Mouse (Mus musculus) liver (tissue): ENCODE measurements at regions not wholly inside any gene's neighbourhood (a gene's known extent, or its start where the extent isn't known, plus 50 kb on each side); places are given as distances from the start of the nearest gene placed in this dataset.
"Not testable (repeated sequence)": the region's sequence is repeated elsewhere in the genome, so short reads cannot be mapped to it uniquely, and the experiment has no call there.

Experiments used
- DNase-seq: peaks from one replicate; pipeline ENCODE4 v3.0.0-alpha.2; 2020; ENCODE audit warnings: mixed read lengths

- no peak for DNase-seq
Observed at GRCm38 (mm10) chr17:82366001-82366400, 627.8 kb upstream of the Slc8a1 start.

GRCm38 (mm10) chr17:82348636-82349035 lies 610.5 kb upstream of the Slc8a1 start:
- no peak for DNase-seq

- DNase-seq: no peak
Observed at GRCm38 (mm10) chr17:82331429-82331828, 593.3 kb upstream of the Slc8a1 start.

DNA sequence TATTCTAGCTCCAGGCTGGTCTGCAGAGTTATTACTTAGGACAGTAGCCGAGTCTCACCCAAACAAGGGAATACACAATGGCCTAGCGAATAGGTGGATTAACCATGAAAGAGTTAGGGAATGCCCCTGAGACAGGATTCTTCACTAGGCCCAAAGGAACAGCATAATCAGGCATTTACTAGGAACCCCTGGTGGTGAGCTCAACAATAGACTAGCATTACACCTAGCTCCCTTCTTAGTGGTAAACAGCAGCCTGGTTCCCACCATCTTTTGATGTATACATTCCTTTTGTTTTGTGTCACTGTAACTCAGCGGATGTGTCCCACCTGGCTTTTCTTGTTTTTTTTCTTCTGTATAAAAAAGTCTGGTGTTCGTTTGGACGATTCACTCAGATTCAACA lies 574.0 kb upstream of the Slc8a1 start:
- DNase-seq: no peak

- no peak for DNase-seq
Observed at GRCm38 (mm10) chr17:82306347-82306746, 568.2 kb upstream of the Slc8a1 start.

DNA sequence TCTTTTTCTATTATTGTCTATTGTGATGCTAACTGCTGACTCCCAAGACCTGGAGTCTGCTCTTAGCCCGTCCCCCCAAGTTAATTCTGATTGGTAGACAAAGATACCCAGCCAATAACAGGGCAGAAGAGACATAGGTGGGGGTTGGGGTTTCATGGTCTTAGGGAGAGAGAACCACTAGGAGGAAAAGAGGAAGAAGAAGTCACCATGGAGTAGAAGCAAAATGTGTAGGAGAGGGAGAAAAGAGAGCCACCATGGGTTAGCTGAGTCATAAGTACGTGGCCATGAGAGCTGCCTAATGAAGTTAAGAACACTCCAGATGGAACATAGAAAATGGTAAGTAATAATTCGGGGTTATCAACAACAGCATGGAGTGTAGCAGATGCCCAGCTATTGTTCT lies 539.6 kb upstream of the Slc8a1 start:
- DNase-seq: no peak

DNA sequence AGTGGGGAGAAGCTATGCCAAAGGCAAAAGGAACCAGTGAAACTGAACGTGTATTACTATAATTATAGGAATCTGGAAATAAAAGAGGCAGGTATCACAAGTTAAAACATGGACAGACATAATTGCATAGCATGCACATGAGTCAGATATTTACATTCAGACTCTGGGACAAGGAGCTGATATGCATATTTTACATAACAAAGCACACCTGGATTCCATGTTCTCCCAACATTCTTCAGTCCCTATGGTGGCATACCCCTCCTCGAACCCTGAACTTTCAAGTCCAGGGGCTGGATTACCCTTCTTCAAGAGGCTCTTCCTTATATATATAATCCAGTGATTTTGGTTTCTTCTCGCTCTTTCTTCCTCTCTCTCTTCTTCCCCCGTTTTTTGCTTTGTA lies 535.8 kb upstream of the Slc8a1 start:
- DNase-seq: no peak

DNA sequence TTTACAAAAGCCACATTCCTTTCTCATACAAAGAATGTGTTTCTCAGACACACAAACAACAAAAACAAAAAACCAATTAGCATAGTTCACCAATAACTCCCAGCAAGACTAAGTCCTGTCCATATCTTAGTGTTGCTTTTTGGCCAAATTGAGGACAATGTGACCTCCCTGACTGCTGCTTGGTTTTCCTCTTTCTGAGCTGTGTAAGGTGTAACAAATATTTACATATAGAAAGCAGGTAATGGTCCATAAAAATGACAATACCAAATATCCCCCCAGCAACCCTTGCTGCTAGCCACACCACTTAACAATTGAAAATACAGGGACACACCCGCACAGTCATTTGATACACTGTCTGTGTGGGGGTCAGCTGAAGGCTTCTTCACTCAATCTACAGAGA lies 534.7 kb upstream of the Slc8a1 start:
- no peak for DNase-seq

DNA sequence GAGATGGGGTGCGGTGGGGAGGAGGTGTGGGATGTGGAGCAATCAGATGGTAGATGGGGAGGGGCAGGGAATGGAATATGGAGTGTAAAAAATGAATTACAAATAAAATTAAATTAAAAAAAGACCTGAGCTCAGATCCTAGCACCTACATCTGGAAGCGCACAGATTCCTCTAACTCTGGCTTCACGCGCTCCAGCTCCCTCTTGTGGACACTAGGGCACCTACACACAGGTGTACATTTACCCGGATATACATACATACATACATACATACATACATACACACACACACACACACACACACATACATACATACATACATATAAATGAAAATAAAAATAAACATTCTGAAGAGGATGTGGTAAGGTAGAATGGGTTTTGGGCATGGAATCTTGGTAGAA lies 528.7 kb upstream of the Slc8a1 start:
- DNase-seq: not testable (repeated sequence)

DNA sequence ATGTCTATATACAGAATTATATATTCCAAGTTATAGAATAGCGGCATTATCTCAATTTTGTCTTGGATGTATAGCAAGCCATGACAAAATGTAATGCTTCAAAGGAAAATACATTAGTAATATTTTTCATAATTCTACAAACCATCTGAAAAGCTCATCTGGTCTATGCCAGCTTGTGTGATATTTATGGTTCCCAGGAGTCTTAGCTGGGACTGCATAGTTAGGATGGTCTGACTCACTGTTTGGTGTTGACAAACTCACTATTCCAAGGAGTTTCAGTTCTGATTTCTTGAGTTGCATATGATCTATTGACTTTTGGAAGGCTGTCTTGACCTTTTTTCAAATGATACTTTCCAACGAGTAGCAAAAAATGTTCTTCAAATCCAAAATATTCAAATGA lies 514.2 kb upstream of the Slc8a1 start:
- DNase-seq: no peak

DNA sequence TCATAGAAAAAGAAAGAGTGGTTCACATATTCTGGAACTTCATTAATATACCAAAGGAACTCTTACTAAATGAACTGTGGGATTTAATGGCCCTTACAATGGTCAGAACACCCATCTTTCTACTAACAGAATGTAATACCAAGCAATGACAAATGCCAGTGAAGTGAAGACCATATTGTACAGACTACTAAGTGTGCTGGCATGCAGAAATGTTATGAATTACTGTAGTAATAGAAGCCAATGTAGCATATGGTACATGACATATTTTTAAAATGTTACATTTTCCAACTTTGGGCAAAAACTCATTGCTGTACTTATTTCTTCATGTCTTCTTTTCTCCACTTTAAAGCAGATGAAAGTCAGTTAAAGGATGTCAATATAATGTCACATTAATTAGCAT lies 513.7 kb upstream of the Slc8a1 start:
- no peak for DNase-seq

- no peak for DNase-seq
Observed at GRCm38 (mm10) chr17:82238361-82238760, 500.2 kb upstream of the Slc8a1 start.

DNA sequence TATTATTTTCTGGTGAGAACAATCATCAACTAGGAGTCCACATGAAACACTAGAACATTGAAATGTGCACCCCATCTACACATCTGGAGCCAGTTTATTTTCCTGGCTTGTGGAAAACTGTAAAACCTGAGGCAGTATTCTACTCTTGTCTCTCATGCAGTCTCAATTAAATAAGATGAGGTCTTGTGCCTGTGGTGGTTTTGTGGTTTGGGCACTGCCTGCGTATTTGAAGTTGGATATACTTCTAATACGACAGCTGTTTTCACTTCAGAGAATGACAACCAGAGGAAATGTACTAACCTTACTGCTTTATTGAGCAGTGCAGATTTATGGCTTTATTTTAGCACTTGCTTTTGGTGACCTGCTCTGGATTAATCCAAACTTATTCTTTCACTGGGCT lies 499.3 kb upstream of the Slc8a1 start:
- DNase-seq: no peak

GRCm38 (mm10) chr17:82215728-82216623 lies 477.8 kb upstream of the Slc8a1 start:
- no peak for DNase-seq

DNA sequence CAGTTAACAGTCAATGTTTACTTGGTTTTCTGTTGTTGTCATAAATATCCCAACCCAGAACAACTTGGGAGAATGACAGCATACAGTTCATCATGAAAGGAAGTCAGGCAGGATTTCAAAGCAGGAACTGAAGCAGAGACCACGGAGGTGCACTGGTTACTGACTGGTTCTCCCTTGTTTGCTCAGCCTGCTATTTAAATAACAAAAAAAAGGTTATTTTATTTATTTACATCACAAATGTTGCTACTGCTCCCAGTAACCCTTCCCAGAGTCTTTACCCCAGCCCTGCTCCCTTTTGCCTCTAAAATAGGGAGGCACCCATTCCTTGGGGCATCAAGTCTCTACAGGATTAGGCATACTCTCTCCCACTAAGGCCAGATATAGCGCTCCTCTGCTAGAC lies 461.8 kb upstream of the Slc8a1 start:
- DNase-seq: no peak

GRCm38 (mm10) chr17:82199031-82199642 lies 461.0 kb upstream of the Slc8a1 start:
- DNase-seq: no peak

DNA sequence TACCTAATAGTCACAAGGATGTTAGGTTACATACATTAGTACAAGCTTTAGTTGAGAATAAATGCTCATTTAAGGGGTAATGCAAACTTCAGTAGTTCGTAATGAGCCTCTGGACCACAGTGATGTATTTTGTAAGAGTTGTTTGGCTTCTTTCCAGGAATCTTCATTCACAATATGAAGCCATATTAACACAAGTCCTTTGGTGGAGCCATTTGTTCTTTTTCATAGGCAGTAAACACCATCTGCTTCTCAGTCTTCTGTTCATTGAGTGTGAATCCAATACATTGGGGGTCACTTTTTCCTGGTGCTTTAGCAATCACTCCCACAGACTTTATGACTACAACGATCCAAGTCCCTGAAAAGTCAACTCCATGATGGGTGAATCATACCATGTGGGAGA lies 446.1 kb upstream of the Slc8a1 start:
- DNase-seq: no peak

GRCm38 (mm10) chr17:82171216-82171615 lies 433.0 kb upstream of the Slc8a1 start:
- no peak for DNase-seq

- no peak for DNase-seq
Observed at GRCm38 (mm10) chr17:82153446-82153845, 415.3 kb upstream of the Slc8a1 start.

GRCm38 (mm10) chr17:82134843-82135242 lies 396.7 kb upstream of the Slc8a1 start:
- DNase-seq: no peak

- no peak for DNase-seq
Observed at GRCm38 (mm10) chr17:82132941-82133340, 394.8 kb upstream of the Slc8a1 start.

- no peak for DNase-seq
Observed at GRCm38 (mm10) chr17:82087141-82087540, 349.0 kb upstream of the Slc8a1 start.

GRCm38 (mm10) chr17:82080301-82080700 lies 342.1 kb upstream of the Slc8a1 start:
- no peak for DNase-seq
